Mouse (Mus musculus) kidney, postnatal 0 days (tissue): ENCODE data around the gene Mgmt. TPM values are rescaled to one million over a fixed set of nuclear protein-coding genes. Genes with fewer than 3 reads are reported as not detected.
A peak's percentile ranks its signal among the peaks of the same experiment; 100 is the strongest.

Experiments
- ATAC-seq: fragments of 200-750 bp; cut with Nextera tagmentation; replicated peaks from 2 replicates; pipeline ENCODE4 v1.8.0; 2017; ENCODE audit warnings: low read depth, moderate number of reproducible peaks, moderate TSS enrichment, moderate library complexity; ENCODE audit not compliant: low FRiP score
- DNase-seq: peaks from one replicate; pipeline ENCODE4 v3.0.0-alpha.2; 2016; ENCODE audit warnings: low spot score
- H3K27ac ChIP-seq: fragments of 300-500 bp; sonication (generic); 2 replicates; pipeline ENCODE4 v1.5.1; 2014; ENCODE audit warnings: mild to moderate bottlenecking
- H3K27me3 ChIP-seq: fragments of 300-500 bp; sonication (generic); 2 replicates; pipeline ENCODE4 v1.6.1; 2014; ENCODE audit warnings: low read length, mixed read lengths; ENCODE audit not compliant: insufficient read depth
- H3K36me3 ChIP-seq: fragments of 300-500 bp; sonication (generic); 2 replicates; pipeline ENCODE4 v1.6.1; 2014; ENCODE audit warnings: low read length, mixed read lengths; ENCODE audit not compliant: insufficient read depth
- H3K4me1 ChIP-seq: fragments of 300-500 bp; sonication (generic); replicated peaks from 2 replicates; pipeline ENCODE4 v1.6.1; 2014; ENCODE audit warnings: antibody characterized with exemption, low read length, mixed read lengths; ENCODE audit not compliant: insufficient read depth
- H3K4me2 ChIP-seq: fragments of 300-500 bp; sonication (generic); 2 replicates; pipeline ENCODE4 v1.6.1; 2014; ENCODE audit warnings: mild to moderate bottlenecking, low read length, moderate library complexity, mixed read lengths
- H3K4me3 ChIP-seq: fragments of 300-500 bp; sonication (generic); replicated peaks from 2 replicates; pipeline ENCODE4 v1.5.1; 2014; ENCODE audit warnings: low read depth, low read length
- H3K9ac ChIP-seq: fragments of 300-500 bp; sonication (generic); 2 replicates; pipeline ENCODE4 v1.6.1; 2014; ENCODE audit warnings: low read depth, low read length
- H3K9me3 ChIP-seq: fragments of 300-500 bp; sonication (generic); replicated peaks from 2 replicates; pipeline ENCODE4 v1.6.1; 2016; ENCODE audit warnings: low read length, inconsistent platforms, mixed read lengths
- CTCF ChIP-seq: IDR thresholded peaks from 2 replicates; pipeline ENCODE4 v1.5.1; 2016; ENCODE audit warnings: antibody characterized with exemption, low read depth, mild to moderate bottlenecking, moderate library complexity
- WGBS: fragments of 180-500 bp; shearing (Covaris S2); extraction: QIAGEN DNeasy Blood & Tissue Kit; methylation state at CpG from one replicate; pipeline ENCODE4 v1.1.7; 2014; 5-methylcytosine and 5-hydroxymethylcytosine counted together
- polyA plus RNA-seq: library from polyadenylated mRNA; unstranded; fragments of >200 nt; fragmentation: Nextera tagmentation; extraction: Ambion mirVana; gene quantifications from 2 replicates; pipeline ENCODE4 v1.2.1, GENCODE M21; 2015

Mgmt gene
- polyA plus RNA-seq, 1 experiment from 2014 or later, result 5.7 TPM

DNA sequence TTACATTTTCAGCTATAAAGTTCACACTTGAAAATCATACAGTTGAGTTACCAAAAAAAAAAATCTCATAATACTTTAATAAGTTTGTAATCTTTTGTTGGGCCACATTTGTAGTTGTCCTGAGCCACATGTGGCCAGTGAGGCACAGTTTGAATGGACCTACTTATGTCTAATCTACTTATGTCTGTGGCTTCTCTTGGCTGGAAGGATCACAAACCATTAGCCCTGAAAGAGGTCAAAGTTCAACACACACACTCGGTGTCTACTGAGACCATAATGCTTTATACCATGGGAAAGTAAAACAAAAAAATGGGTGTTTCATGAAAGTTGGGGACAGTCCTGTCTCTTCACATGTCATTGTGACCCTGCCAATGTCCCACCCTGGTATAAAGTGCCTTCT, 3.1 kb downstream of the Mgmt start:
- no peak for ATAC-seq

DNA sequence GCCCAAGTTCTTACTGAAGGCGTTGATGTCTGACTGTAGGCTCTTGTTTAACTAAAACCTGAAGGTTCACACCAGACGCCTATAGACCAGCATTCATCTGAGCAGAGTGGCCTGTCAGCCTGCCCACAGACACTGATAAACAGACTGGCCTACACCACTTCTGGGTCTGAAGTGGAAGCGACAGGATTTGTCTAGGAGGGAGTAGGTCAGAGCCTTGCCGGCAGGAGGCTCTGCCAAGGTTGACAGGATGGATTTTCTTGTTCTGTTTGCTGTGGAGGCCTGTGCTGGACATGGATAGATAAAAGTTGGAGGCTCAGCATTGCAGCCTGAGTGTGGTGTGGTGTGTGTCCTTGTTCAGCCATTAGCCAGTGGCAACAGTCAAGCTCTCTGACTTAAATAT, 3.6 kb downstream of the Mgmt start:
- no peak for ATAC-seq
- DNase-seq, result no peak
- no peaks in the 10 kb centered on the region for H3K4me1 ChIP-seq
- H3K36me3 ChIP-seq, result no peaks in the 10 kb centered on the region
- no peaks in the 10 kb centered on the region for H3K27me3 ChIP-seq
- H3K27ac ChIP-seq, result no peak overlapping the region
- no peak for TF ChIP-seq CTCF
- H3K4me3 ChIP-seq, result no peak overlapping the region
- H3K9me3 ChIP-seq, result no peaks in the 10 kb centered on the region
- 81% methylated on average over 4 of the region's 4 CpGs for WGBS
- H3K4me2 ChIP-seq, result no peak overlapping the region
- H3K9ac ChIP-seq, result no peak overlapping the region

More for the DNA sequence above, 3.1 kb downstream of the Mgmt start:
- WGBS, result 41% methylated on average over 1 of the region's 1 CpGs
- H3K9me3 ChIP-seq, result no peaks in the 10 kb centered on the region
- no peak for TF ChIP-seq CTCF
- no peak overlapping the region for H3K27ac ChIP-seq
- no peak overlapping the region for H3K4me3 ChIP-seq
- H3K27me3 ChIP-seq, result no peaks in the 10 kb centered on the region
- no peaks in the 10 kb centered on the region for H3K36me3 ChIP-seq
- no peak for DNase-seq
- no peaks in the 10 kb centered on the region for H3K4me1 ChIP-seq
- no peak overlapping the region for H3K9ac ChIP-seq
- H3K4me2 ChIP-seq, result no peak overlapping the region

DNA sequence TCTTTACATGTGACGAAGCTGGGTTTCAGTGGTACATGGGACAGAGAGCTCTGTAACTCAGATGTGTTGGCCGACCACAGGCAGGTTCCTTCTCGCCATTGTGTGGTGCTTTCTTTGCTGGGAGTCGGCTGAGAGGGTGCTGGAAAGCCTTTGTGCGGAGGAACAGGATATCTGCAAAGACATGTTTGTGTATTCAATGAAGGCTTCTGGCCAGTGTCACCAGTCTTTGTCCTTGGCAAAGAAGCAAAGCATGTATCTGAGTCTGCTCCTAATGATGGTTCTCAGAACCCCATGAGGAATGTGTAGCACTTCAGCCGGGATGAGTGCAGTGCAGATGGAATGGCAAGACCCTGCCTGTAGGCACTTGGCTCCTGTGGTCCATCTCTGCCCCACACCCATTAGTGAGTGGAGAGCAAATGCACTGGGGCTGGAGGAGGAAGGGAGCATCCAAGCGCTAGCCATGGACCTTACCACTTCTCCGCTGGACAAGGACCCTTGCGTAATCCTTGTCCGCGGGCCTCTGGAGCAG, 14.3 kb downstream of the Mgmt start:
- ATAC-seq, result no peak
- DNase-seq, result no peak
- no peak overlapping the region for H3K9ac ChIP-seq
- no peak overlapping the region for H3K4me3 ChIP-seq
- 94% methylated on average over 11 of the region's 11 CpGs for WGBS
- no peak for TF ChIP-seq CTCF
- no peak overlapping the region for H3K4me2 ChIP-seq
- no peak overlapping the region for H3K27ac ChIP-seq
- H3K27me3 ChIP-seq, result no peaks in the 10 kb centered on the region
- H3K4me1 ChIP-seq, result no peaks in the 10 kb centered on the region
- no peaks in the 10 kb centered on the region for H3K36me3 ChIP-seq
- H3K9me3 ChIP-seq, result no peaks in the 10 kb centered on the region

DNA sequence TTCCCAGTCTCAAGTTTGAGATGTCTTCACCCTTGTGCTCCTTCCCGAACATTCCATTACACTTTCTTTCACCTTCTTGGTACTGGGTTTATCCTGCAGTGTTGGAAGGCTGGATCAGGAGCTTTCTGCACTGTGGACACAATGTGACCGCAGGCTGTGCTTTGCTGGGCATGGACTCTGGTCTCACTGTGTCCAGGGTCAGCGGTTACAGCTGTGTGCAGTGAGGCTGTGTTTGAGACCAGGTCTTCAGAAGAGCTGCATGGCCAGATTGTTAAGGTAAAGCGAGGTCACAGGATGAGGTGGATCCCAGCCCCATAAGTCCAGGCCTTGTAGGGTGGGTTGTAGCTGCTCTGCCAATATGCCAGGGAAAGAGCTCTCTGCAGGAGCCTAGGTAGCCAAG, 18.5 kb downstream of the Mgmt start:
- peak; percentile 82 for ATAC-seq
- Histone ChIP-seq H3K4me2 (no peak overlapping the region), H3K9me3 (no peaks in the 10 kb centered on the region), H3K4me3 (no peak overlapping the region), H3K27ac (no peak overlapping the region), H3K36me3 (no peaks in the 10 kb centered on the region), H3K9ac (no peak overlapping the region), H3K4me1 (no peaks in the 10 kb centered on the region), H3K27me3 (no peaks in the 10 kb centered on the region)
- no peak for DNase-seq
- 77% methylated on average over 4 of the region's 4 CpGs for WGBS
- TF ChIP-seq CTCF, result no peak

DNA sequence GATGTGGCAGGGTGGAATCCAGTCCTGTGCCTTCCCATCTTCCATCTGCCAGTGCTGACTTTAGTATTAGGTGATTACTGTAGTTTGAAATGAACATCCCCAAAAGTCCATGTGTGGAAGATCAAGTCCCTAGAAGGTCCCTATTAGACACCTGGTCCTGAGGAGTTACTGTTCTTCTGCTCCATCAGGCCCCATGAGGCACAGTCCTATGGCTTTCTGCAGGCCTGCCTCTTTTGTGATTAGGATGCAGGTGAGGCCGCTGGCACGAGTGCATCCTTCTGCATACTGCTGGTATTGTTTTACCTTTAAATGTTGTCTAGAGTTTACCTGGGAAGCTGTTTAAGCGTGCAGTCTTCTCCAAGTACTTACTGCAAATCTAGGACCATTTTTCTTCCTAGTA, 21.6 kb downstream of the Mgmt start:
- Histone ChIP-seq H3K4me2 (no peak overlapping the region), H3K9me3 (no peaks in the 10 kb centered on the region), H3K4me1 (no peaks in the 10 kb centered on the region), H3K9ac (no peak overlapping the region), H3K4me3 (no peak overlapping the region), H3K27ac (no peak overlapping the region), H3K36me3 (no peaks in the 10 kb centered on the region), H3K27me3 (no peaks in the 10 kb centered on the region)
- TF ChIP-seq CTCF, result no peak
- ATAC-seq (no peak), DNase-seq (no peak)
- WGBS, result 87% methylated on average over 3 of the region's 3 CpGs

DNA sequence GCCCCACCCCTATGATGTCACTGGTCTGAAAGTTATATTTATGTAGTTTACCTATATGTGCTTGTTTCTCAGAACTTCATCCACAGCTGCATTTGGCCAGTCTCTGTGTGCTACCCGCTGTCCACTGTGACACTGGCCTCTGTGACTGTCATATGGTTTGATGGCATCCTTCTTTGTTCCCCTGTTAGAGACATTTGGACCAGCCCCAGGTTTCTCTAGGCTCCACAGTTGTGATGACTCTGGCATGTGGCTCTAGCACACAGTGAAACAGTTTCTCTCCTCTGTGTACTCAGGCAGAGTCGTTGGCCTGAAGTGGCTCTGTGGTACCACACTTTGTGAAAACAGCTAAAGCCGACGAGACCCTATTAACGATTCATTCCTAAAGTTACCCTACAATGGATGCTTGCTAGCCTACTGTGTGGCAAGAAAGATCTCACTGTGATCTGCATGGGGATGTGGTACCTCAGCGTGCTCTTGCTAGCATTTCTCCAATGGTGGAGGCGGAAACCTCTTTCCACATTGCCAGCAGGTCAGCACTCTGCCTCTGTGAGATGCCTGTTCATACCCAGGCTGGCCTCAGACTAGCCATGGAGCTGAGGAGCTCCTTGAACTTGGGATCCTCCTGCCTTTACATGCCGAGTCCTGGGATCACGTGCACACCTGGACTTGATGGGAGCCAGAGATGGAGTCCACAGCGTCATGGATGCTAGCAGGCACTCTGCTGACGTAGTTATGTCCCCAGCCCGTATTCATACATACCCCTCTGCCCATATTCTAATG, 26.8 kb downstream of the Mgmt start:
- Histone ChIP-seq H3K4me3 (no peak overlapping the region), H3K27ac (no peak overlapping the region), H3K36me3 (no peaks in the 10 kb centered on the region), H3K4me1 (peaks cover 4% of the 10 kb centered on the region; the same call in 1 of the 2 replicates), H3K9me3 (no peaks in the 10 kb centered on the region), H3K4me2 (no peak overlapping the region), H3K27me3 (no peaks in the 10 kb centered on the region), H3K9ac (no peak overlapping the region)
- no peak for TF ChIP-seq CTCF
- WGBS, result 91% methylated on average over 12 of the region's 12 CpGs
- DNase-seq (no peak), ATAC-seq (no peak)
